In the genomic region with DNA sequence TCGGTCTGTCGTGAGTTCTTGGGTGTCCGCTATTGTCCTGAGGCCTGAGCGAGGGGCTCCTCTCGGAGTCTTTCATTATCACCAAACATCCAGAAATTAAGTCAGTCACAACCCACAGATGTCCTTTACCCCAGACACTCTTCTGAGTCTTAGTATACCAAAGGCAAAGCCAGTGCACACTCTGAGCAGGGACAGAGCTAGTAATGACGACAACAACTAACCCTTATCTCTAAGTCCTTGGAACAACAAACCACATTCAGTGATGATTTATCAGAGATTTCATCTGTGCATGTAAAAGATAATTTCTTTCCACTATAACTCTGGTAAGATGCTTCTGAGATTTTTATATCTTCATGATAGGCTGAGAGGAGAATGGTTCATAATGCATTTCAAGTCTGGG, we compare ENCODE assay signal across 23 mouse cellular contexts. TPM values are rescaled to one million over a fixed set of nuclear protein-coding genes. Genes with fewer than 3 reads are reported as not detected.
DNase-seq lines count a peak whose midpoint lies in the region; ATAC-seq and TF ChIP-seq lines count a peak whose summit lies in the region.
"Had no signal": no experiment of that assay in that cellular context is flagged by ENCODE, and none has a peak within 500 bp of the region (broad histone marks: within the 10 kb centered on the region; RNA-seq: fewer than 3 reads in every experiment).

No protein-coding gene starts in this region.

- no peak overlapping the region for H3K4me3 ChIP-seq in lung, postnatal 0 days (ENCODE audit: low read depth, low read length)
- H3K4me3 ChIP-seq: forebrain, embryonic 10.5 days; forebrain, embryonic 13.5 days; heart, adult 2 months; heart, embryonic 10.5 days; heart, embryonic 13.5 days had no signal

- WGBS in lung, postnatal 0 days, result 82% methylated on average over 6 of the region's 6 CpGs

- DNase-seq in adrenal gland, adult (ENCODE audit: inconsistent age in 2 of 2, low spot score in 1 of 2), result peak; percentile 65 to 87
- no peak for DNase-seq in adrenal gland, adult 18-20 months (ENCODE audit: low spot score in 2 of 2)
- peak; percentile 33 for DNase-seq in adrenal gland, postnatal 14 days
- DNase-seq in adrenal gland, postnatal 4 days (ENCODE audit: low spot score in 2 of 2), result no peak
- DNase-seq in lung, postnatal 0 days (ENCODE audit: low spot score), result no peak
- DNase-seq in lung, postnatal 10 days, result no peak
- DNase-seq: cerebellum, adult 18-20 months; cerebellum, adult 9-10 months; cerebellum, postnatal 14 days; gastrocnemius, postnatal 10 days; gastrocnemius, postnatal 36 days; heart, adult 2 months; heart, postnatal 14 days; heart, postnatal 4 days had no signal

- peaks cover 16% of the 10 kb centered on the region; the same call in 1 of the 2 replicates for H3K36me3 ChIP-seq in lung, postnatal 0 days (ENCODE audit: insufficient read depth, low read length)

- no peak for TF ChIP-seq CTCF in lung, postnatal 0 days (IDR thresholded peaks at IDR 0.05)

- H3K4me1 ChIP-seq in lung, postnatal 0 days (ENCODE audit: insufficient read depth, low read depth, low read length), result peaks cover 11% of the 10 kb centered on the region

- TF ChIP-seq EP300 in lung, postnatal 0 days (IDR thresholded peaks at IDR 0.05), result no peak

- H3K9me3 ChIP-seq in lung, postnatal 0 days (ENCODE audit: low read length), result no peaks in the 10 kb centered on the region
- H3K9me3 ChIP-seq: forebrain, embryonic 10.5 days; forebrain, embryonic 13.5 days; heart, embryonic 10.5 days; heart, embryonic 13.5 days had no signal

- 0 out of 2 replicates have a peak overlapping the region, but pooled peaks have one; percentile 27 for H3K27ac ChIP-seq in lung, postnatal 0 days (ENCODE audit: low read length)
- H3K27ac ChIP-seq: forebrain, embryonic 10.5 days; forebrain, embryonic 13.5 days; heart, adult 2 months; heart, embryonic 10.5 days; heart, embryonic 13.5 days; hindbrain, embryonic 14.5 days; hindbrain, postnatal 0 days had no signal

- no peaks in the 10 kb centered on the region for H3K27me3 ChIP-seq in lung, postnatal 0 days (replicated peaks; ENCODE audit: insufficient read depth, low read length)
- H3K27me3 ChIP-seq: forebrain, embryonic 13.5 days; heart, embryonic 13.5 days had no signal

- no peak overlapping the region for H3K9ac ChIP-seq in lung, postnatal 0 days (replicated peaks; ENCODE audit: low read depth)
- H3K9ac ChIP-seq: forebrain, embryonic 13.5 days; heart, embryonic 13.5 days; hindbrain, embryonic 14.5 days had no signal

- no peak for ATAC-seq in lung, postnatal 0 days
- ATAC-seq: forebrain, embryonic 13.5 days; forebrain, embryonic 16.5 days; hindbrain, postnatal 0 days; inflammation-experienced regulatory T-cells, adult 6 months; intestine, embryonic 16.5 days had no signal

- no peak overlapping the region for H3K4me2 ChIP-seq in lung, postnatal 0 days (replicated peaks; ENCODE audit: low read depth, low read length)
- H3K4me2 ChIP-seq: forebrain, embryonic 13.5 days; heart, embryonic 13.5 days; hindbrain, embryonic 14.5 days had no signal

RNA-seq across cellular contexts. Expression of gene Nde1, which starts 6.8 kb away (rescaled TPM):
- total RNA-seq in adrenal gland, adult 18-20 months (2021), result 10 to 100 TPM; 37.1 to 39.2 TPM
- total RNA-seq in adrenal gland, postnatal 14 days (2021), result 41.0 and 43.6 TPM in 2 replicates
- total RNA-seq in adrenal gland, postnatal 4 days (2021), result 10 to 100 TPM; 46.9 to 47.8 TPM
- polyA plus RNA-seq in lung, postnatal 0 days (2015; fragmentation: Nextera tagmentation; extraction: Ambion mirVana), result 37.7 TPM in 2 replicates

RNA-seq across cellular contexts. Expression of gene Marf1, which starts 6.8 kb away (rescaled TPM):
- 100 to 1,000 TPM; 124 to 141 TPM for total RNA-seq in adrenal gland, adult 18-20 months (2021)
- 84.5 and 100 TPM in 2 replicates for total RNA-seq in adrenal gland, postnatal 14 days (2021)
- total RNA-seq in adrenal gland, postnatal 4 days (2021), result 10 to 100 TPM; 87.0 to 90.7 TPM
- 13.2 and 14.0 TPM in 2 replicates for polyA plus RNA-seq in lung, postnatal 0 days (2015; fragmentation: Nextera tagmentation; extraction: Ambion mirVana)

Comparison
In these comparisons a context has a peak if more than half of its experiments do, and no peak if none do; other contexts are left out.
1. DNase-seq: peak in adrenal gland, adult (2 of 2) and adrenal gland, postnatal 14 days (single experiment); none in adrenal gland, adult 18-20 months (0 of 2), adrenal gland, postnatal 4 days (0 of 2), lung, postnatal 0 days (single experiment) and lung, postnatal 10 days (single experiment).